Mouse (Mus musculus) thymus, postnatal 4 days (tissue): ENCODE data around the gene Gm26558.

Experiments
- DNase-seq: peaks from one replicate; pipeline ENCODE4 v3.0.0; 2021

Gene Gm26558

DNA sequence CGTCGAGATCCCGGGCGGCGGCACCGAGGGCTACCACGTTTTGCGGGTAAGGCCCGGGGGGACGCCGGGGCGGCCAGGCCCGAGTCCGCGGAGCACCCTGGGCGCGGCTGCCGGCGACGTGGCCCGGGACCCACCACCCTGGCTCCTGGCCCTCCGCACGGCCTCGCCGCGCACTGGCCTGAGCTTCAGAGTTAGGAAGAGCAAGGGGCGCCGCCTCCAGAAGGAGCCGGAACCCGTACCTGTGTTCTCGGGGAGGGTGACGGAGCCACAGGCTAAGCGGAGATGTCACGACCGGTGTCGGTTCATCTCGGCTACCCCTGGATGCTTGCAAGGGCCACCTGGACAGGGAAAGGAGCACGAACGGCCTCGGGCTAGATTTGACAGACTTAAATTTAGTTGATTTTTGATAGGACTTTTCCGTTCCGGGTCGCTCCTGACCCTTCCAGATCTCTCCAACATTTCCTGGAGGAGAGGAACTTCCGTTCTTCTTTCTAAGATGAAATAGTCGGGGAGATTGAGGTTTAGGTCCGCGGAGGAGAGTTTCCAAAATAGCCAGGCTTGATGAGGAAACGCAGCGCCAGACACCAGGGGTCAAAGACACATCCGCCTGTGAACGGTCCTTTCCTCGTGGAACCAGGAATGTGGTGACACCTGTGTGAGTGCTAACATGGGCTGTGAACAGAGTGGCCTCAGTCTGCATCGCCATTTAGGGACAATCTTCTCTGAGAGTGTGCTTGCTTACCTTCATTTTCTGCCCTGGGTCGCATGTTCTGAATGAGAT lies at the start of gene Gm26558:
Gene Gm26558 (minus strand): TSS at position 394 of the 781 bp plus-strand sequence.
- no peak for DNase-seq

DNA sequence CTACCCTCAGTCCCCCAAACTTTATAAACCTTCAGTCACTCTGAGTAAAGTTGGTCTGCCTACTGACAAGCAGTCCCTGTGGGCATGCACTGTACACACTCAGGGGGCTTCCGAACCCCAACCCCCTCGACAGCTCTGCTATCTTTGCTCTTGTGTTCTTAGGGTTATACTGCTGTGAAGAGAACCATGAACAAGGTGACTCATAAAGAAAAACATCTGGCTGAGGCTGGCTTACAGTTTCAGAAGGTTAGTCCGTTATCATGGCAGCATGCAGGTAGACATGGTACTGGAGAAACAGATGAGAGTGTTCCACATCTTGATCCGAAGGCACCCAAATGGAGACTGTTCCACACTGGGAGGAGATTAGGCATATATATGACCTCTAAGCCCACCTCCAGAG lies 49.0 kb upstream of the Gm26558 start:
- DNase-seq = no peak

DNA sequence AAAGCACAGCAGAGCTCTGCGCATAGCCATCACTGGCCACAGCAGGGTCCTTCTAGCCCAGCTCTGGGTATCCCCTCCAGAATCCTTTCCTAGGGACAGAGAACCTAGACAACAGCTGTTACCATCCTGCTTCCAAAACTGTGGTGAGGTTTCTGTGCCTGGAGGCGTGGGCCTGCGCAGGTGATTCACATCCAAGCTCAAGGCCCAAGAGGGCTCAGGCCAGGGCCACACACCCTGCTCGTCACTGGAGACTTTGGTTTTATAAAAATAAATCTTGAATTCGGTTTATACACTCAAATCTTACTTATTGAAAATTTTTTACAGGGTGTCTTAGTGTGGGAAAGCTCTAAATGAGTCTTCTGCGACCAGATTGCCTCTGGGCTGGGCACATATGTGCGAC lies 48.3 kb upstream of the Gm26558 start:
- DNase-seq = no peak

DNA sequence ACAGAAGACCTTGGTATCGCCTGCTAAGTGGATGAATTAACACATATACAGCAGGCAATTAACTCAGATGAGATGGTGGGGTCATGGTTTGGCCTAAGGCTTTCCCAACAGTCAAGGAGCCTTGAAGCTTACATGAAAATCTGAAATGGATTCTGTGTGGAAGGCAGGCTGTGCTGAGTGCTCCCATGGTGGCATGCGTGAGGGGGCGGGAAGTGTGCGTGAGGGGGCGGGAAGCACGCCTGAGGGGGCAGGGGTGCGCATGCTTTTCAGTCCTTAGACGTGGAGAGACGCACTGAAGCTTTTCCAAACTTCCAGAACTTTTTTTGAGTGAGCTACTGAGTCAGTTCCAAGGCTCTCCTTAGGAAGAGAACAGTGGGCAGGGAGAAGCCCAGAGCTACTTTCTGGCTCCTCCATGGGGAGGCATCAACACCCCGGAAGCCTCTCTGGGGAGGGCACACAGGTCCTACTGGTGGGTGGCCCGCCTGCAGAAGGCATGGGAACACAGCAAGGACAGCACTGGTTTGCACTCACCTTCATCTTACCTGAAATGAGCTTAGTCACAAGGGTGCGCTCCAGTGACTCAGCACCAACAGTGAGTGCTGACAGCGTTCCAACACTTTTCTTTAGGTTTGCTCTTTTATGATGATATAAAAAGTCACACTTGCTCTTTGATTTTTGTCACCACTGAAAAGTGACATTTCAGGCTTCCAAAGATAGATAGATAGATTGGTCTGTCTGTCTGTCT lies 47.2 kb upstream of the Gm26558 start:
- no peak for DNase-seq

DNA sequence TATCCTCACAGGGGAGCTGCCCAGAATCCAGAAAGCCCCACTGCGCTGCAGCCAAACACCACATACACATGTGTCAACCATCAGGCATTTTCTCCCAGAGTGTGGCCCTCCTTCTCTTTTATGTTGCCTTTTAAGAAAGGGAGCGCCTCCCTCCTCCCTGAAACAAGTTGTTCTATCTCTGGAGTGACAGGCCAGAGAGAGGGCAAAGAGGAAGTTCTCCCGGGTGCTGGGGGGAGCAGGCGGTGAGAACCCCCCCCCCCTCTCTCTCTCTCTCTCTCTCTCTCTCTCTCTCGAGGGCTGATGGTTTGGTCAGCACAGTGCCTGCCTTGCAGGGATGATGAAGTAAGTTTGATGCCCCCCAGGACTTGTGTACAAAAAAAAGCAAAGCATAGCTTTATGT lies 40.5 kb upstream of the Gm26558 start:
- DNase-seq = no peak

DNA sequence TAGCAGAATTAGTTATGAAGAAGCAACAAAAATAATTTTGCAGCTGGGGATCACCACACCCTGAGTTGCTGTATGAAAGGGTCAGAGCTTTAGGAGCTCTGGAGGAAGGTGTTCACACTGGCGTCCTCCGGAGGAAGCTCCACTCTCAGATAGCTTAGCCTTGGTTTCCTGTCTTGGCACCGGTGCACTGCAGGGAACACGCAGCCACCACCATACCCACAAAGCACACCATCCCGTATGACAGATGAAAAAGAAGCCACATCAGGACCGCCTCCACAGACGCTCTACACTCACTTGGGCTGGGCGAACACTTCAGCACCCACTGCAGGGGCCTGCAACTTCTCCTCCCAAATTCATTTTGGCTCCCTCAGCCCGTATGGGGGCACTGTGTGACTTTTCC lies 39.7 kb upstream of the Gm26558 start:
- peak; percentile 69 for DNase-seq

DNA sequence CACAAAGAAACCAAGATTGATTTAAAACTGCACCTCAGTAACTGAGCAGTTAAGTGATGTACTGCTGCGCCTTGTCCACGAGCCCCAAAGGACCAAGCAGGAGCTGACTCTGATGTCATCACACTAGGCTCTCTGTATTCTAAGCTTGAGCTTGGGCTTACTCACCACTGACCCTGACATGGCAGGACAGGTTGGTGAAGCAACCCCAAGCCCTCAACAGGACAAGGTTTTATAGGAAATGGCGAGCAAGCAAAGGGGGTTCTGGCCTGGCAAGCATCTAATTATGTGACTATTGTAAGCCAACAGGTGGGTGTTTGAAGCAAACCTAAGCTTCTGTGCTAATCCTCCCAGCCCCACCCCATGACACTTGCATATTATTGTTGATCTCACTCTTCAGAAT lies 38.9 kb upstream of the Gm26558 start:
- no peak for DNase-seq

DNA sequence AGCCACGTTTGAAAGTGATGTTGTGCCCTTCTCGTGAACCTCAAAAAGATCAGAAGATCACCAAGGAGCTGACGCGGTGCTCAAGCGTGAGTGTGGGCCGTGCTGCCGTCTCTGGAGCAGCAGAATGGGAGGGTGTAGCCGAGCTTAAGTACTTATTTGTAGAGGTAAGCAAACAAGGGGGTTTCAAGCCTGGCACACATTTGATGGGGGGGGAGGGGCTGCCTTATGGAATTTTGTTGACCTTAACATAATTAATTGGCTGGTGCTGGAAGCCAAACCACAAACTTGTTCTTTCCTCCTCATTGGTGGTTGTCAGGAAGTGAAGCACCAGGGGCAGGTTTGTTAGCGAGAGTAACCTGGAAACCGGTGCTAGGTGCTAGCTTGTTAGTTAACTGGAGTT lies 33.8 kb upstream of the Gm26558 start:
- DNase-seq = no peak

DNA sequence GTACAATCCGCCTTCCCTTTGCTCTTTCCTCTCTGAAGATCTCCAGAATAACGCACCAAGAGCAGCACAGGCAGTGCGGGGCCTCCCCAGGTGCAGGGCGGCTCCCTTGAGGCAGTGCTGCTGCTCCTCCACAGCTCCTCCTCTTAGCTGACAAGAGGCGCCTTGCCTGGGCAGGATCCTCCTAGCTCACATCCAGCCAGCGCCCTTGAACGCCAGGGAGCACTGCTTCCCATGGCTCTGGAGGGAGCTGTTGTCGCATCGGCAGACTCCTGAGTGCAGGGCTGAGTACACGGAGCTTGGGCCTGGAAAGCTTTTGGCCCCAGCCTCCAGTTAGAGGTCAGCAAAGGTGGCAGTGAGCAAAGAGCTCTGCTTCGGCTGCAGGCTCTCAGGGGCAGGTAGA lies 28.3 kb upstream of the Gm26558 start:
- no peak for DNase-seq

DNA sequence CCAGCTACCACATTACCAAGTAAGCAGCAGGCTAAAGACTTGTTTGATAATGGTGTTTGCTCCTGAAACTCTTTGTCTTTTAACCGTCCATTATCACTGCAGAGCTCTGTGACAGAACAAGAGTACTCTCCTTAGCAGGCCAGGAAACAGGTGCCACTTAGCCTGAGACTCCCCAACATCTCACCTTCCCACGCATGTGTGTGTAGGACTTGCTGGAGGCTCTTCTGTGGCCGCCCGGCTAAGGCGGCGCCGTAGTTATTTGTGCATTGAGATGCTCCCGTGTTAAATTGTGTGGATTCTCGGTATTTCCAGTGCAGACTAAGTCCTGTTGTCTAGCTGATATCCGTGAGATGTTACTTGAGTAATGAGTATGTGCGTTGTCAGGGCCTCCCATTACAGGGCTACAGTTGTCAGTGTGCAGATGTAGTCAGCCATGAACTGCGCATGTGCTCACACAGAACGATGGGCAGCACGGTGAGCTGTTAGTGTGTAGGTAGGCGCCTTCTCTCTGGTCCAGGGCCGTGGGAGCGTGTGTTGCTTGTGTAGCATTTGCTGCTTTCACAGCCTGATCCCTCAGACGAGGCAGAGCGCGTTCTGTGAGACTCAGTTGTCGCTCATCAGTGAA lies 26.7 kb upstream of the Gm26558 start:
- no peak for DNase-seq

DNA sequence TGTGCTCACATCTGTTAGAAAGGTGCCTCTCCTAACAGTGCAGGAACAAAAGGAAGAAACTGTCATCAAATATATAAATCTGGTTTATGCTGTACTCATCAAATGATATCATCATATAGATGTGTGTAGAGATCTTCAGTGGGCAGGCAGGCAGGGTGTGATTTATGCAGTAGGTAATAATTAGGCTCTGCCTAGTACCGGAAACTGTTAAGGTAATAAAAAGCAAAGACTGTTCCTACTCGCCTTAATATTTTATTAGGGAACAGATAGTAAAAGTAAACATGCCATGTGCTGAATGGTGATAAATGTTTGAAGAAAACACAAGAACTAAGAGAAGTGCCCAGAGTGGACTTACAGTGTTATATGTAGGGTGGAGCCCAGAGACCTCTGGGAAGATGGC lies 20.4 kb upstream of the Gm26558 start:
- DNase-seq = no peak

DNA sequence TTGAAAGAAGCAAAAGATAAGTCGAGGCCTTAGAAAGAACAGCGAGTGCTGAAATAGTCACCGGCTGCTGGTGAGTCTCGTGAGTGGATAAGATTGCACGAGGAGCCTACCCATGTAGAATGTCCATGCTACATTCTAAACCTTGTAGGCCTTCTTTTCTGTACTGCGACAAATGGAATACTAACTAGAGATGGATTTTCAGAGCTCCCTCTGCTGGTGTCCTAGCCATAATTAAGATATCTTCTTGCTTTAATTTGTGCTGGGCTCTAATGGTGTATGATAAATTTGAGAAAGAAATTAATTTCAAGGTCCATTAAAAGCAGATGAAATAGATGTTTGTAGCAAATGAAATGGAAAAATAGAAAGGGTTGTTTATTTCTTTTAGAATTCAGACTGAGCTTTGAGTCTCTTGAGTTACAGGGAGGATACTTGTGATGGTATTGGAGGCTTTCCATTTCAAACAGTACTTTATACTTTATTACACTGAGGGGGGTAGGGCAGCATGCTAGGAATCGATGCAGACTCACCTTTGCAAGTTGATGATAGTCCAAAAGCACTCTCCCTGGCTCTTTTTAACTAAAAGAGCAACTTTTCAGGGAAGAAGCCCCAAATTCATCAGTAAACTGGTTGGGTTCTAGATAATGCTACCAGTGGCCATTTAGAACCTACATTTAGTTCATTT lies 11.7 kb upstream of the Gm26558 start:
- DNase-seq = no peak

DNA sequence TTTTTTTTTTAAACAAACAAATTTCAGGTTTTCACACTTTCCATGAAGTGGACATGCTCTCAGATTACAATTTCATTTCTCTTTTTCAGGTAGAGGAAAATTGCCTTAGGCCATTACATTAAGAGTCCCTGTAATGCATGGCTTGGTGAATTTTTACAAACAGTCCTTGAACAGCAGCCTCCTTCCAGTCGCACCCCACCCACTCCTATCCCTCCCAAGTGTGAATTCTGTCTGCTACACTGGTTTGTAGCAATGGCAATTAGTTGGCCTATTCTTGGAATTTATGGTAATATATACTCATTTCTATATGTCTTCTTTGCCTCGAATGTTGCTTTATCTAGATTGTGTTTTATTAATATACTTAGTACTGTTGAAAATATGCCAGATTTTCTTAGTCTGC lies 10.6 kb upstream of the Gm26558 start:
- DNase-seq = no peak

DNA sequence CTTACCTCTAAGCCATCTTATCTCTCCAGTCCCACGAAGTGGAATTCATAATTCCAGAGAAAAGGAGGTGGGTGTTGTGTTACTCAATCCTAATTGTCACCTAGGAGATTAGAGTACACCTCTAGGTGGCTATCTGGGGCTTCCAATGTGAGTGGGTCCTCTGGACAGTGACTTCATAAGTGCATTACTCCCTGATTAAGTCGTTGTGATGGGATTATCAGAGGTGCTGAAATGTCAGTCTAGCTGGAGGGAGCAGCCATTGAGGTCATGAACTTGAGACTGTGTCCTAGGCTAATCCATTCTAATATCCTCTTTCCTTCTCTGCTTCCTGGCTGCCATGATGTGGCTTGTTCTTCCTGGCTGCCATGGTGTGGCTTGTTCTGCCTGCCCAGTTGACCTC lies 8.0 kb upstream of the Gm26558 start:
- no peak for DNase-seq

DNA sequence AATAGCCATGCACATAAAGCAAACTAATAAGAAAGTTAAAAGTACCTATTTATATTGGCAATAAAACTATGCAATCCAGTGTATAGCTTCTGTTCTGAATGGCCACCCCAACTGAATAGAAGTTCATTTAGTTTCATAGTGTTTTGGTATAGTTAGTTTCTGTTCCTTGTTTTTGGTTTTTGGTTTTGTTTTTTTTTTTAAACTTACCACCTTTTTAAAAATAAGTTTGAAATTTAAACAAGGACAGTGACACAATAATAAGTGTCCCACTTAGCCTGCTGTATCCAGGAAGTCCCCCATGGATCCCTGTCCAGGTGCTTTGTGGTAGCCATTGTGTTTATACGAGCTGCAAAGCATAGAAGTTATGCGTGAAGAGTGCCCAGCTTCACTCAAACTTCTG lies 7.3 kb upstream of the Gm26558 start:
- DNase-seq = no peak

DNA sequence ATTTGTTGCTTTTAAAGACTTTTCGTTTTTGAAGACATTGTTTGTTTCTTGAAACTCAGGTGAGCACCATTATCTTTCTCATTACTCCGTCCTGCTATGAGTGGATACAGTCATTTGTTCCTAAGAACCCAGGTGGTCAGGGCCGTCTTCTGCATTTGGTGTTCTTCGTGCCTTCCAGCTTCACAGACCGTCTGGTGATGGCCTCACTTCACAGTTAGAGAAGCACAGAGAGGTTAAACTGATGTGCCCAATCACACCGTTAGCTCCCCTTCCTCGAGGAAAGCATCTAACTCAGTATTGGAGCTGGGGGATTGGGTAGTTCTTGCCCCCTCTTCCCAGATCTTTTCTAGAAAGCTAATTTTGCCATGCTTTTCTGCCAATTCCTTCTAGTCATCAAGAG lies 5.1 kb upstream of the Gm26558 start:
- no peak for DNase-seq

DNA sequence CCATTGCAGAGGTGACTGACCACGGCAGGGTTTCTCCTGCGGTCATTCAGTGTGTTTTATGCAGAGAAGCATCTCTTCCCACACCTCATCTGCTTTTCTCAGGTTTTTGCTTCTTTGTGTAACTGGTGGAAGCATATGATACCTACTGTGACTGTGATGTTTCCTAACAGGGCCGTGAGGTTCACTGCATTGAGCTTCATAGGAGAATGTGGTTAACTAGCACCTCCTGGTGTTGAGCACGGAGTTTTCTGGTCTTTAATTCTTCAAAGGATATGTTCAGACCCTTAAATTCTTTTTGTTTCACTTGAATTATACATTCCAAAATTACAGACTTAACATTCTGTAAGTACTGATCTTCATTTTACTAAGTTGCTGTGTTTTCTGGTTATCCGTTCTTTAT lies 1.9 kb upstream of the Gm26558 start:
- peak; percentile 50 for DNase-seq

DNA sequence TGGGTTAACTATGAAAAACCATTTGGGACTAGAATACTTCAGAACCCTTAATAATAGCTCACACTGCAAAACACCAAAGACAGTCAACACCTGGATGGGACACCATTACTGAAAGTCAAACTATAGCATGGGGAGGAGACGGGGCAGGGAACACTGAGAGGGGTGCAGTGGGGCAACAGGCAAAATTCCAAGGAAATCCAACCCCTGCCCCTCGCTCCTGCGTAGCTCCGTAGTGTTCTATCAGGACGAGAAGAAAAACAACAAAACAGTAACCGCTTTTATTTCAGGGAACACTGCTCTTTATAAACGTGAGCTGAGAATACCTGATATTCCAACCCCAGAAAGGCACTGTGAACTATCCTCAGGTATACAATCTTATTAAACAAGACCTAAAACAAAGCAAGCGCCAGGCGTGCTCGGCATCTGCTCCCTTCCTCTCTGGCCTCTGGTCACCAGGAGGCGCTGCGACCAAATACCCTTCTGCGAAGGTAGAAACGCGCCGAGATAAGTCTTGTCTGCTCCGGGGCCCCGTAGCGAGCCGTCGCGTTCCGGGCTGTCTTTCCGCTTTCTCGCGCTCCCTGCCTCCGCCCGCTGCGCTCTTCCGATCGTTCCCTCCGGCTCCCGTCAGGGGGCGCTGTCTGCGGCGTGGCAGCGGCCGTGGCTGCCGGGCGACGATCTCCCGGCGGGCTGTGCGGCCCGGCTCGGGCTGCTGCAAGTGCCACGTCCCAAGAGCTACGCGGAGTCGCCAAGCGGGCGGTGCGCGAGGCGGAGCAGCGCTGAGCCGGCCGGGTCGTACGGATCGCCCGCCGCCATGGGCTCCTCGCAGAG lies 807 bp downstream of the Gm26558 start, which contains the start of gene Gorasp2:
Gene Gorasp2 (plus strand): TSS at position 690 of the 828 bp plus-strand sequence.
- peak; percentile 99 for DNase-seq

DNA sequence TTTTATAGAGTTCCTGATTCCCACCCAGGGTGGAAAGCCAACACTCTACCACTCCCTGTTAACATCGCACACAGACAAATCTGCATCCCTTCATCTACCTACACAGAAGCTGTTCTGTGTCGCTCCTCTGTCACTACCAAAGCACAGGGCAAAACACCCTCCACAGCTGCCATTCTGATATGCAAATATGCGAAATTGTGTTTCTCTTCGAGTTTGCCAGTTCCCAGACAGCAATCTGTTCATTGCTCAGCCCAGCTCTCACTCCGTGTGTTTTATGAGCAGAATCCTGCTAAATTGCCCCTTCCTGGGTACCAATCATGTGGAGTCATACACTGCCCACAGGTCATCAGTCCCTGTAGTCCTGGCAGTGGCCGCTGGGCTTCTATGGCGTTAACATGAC lies 4.8 kb downstream of the Gm26558 start:
- no peak for DNase-seq

DNA sequence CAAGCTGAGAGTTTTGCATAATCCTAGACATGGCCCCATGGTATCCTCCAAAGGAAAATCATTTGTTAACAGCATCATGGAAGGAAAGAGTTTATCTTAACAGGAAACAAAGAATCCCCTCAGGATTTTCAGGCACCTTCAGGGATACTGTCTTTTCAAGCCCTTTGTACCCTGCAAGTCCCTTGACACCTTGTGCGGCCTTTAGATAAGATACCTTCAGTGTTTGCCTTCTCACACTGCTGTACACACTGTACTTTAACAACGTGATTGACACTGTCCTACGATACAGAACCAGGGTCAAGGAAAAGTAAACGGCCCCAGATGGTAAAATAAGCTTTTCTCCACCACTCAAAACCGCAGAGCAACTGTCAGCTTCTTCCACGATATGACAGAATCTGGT lies 10.1 kb downstream of the Gm26558 start:
- DNase-seq = no peak

DNA sequence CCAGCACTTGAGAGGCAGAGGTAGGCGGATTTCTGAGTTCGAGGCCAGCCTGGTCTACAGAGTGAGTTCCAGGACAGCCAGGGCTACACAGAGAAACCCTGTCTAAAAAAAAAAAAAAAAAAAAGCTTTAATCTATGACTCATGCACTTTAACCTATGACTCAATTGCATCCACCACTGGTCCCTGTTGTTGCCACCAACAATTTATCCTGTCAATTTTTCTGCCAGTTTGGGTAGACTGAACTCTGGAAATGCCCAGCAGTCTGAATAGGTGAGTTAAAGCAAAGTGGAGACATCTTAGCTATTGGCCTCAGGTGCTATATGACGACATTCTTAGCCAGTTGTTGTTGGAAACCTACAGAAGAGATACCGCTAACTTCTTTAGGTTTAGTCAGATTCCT lies 12.4 kb downstream of the Gm26558 start:
- no peak for DNase-seq

DNA sequence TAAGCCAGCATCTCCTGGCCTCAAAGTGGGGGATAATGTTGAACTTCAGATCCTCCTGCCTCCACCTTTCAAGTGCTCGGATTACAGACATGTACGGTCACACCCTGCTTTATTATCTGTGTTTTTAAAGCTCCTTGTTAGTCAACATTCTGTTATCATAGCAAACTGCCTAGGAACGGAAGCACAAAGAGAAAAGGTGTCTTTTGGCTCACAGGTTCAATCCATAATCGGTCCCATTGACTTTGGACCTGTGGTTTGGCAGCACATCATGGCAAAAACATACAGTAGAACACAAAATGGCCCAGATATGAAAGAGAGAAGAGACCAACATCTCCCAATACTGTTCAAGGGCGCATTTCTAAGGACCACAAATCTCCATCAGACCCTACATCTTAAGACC lies 13.6 kb downstream of the Gm26558 start:
- DNase-seq = no peak

DNA sequence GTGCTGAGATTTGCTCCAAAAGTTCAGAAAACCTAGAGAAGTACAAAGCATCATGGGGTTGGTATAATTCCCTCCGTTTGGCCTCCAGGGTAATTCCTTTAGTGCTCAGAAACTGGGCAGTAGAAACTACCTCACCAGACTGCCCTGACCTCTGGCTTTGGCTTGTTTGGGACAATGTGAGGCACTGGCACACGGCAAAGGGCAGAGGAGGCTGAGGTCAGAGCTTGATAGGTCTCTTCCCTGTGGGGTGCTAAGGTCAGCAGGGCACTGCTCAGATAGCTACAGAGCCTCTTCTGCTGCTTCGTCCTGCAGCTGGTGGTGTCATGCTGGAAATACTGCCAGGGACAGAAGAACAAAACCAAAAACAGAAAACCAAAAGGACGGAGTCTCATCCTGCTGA lies 14.2 kb downstream of the Gm26558 start:
- no peak for DNase-seq
